Mouse (Mus musculus) MEL (cell line): ENCODE measurements at regions not wholly inside any gene's neighbourhood (a gene's known extent, or its start where the extent isn't known, plus 50 kb on each side); places are given as distances from the start of the nearest gene placed in this dataset.

ENCODE experiments used
- CTCF ChIP-seq, 3 experiments: IDR thresholded peaks in 2 of 3; conservative IDR thresholded peaks in 1 of 3; 2 replicates each; pipeline ENCODE4 v1.5.1; 2011 to 2012; ENCODE audit warnings: low read length in 3 of 3, low read depth in 2 of 3, mild to moderate bottlenecking in 2 of 3, improper control_type of control experiment in 1 of 3, inconsistent platforms in 1 of 3, mixed read lengths in 1 of 3, moderate library complexity in 1 of 3; ENCODE audit not compliant: control insufficient read depth in 1 of 3, insufficient read depth in 1 of 3, poor library complexity in 1 of 3, severe bottlenecking in 1 of 3
- ZC3H11A ChIP-seq: IDR thresholded peaks from 2 replicates; pipeline ENCODE4 v1.6.1; 2012; ENCODE audit warnings: low read depth, mild to moderate bottlenecking, inconsistent platforms, low read length, improper control_type of control experiment

GRCm38 (mm10) chr6:31098106-31098505, 139.2 kb upstream of the Klf14 start:
- TF ChIP-seq CTCF (IDR thresholded peaks at IDR 0.05 in 2 of 3, conservative IDR thresholded peaks at IDR 0.05 in 1 of 3; ENCODE audit: control insufficient read depth in 1 of 3, insufficient read depth in 1 of 3, low read depth in 2 of 3, low read length in 3 of 3, poor library complexity in 1 of 3, severe bottlenecking in 1 of 3) (no peak), ZC3H11A (no peak)
